Mouse (Mus musculus) cerebellum, adult 11-12 months (tissue): Measurements from ENCODE around the gene Sfi1.
"Not testable (repeated sequence)": the region's sequence is repeated elsewhere in the genome, so short reads cannot be mapped to it uniquely, and the experiment has no call there.

ENCODE experiments used
- DNase-seq: peaks from one replicate; pipeline ENCODE4 v3.0.0; 2022

The Sfi1 gene

GRCm38 (mm10) chr11:3172526-3172925, 20.7 kb downstream of the Sfi1 start:
- DNase-seq = not testable (repeated sequence)

GRCm38 (mm10) chr11:3171931-3172330, 21.3 kb downstream of the Sfi1 start:
- DNase-seq = not testable (repeated sequence)

- not testable (repeated sequence) for DNase-seq
These were observed 24.2 kb downstream of the Sfi1 start for GRCm38 (mm10) chr11:3169042-3169441.

- not testable (repeated sequence) for DNase-seq
These were observed 25.7 kb downstream of the Sfi1 start for GRCm38 (mm10) chr11:3167571-3168001.

GRCm38 (mm10) chr11:3167129-3167528, 26.1 kb downstream of the Sfi1 start:
- DNase-seq = not testable (repeated sequence)

GRCm38 (mm10) chr11:3166321-3166720, 26.9 kb downstream of the Sfi1 start:
- not testable (repeated sequence) for DNase-seq

- not testable (repeated sequence) for DNase-seq
These were observed 28.0 kb downstream of the Sfi1 start for GRCm38 (mm10) chr11:3165210-3165782.

- DNase-seq = not testable (repeated sequence)
These were observed 29.6 kb downstream of the Sfi1 start for GRCm38 (mm10) chr11:3163661-3164060.

GRCm38 (mm10) chr11:3163122-3163521, 30.1 kb downstream of the Sfi1 start:
- not testable (repeated sequence) for DNase-seq

GRCm38 (mm10) chr11:3162236-3162897, 30.9 kb downstream of the Sfi1 start:
- DNase-seq = peak; percentile 53

GRCm38 (mm10) chr11:3161370-3161769, 31.9 kb downstream of the Sfi1 start:
- DNase-seq = not testable (repeated sequence)

- not testable (repeated sequence) for DNase-seq
These were observed 34.5 kb downstream of the Sfi1 start for GRCm38 (mm10) chr11:3158800-3159199.

- not testable (repeated sequence) for DNase-seq
These were observed 35.3 kb downstream of the Sfi1 start for GRCm38 (mm10) chr11:3157996-3158395.

- not testable (repeated sequence) for DNase-seq
These were observed 36.3 kb downstream of the Sfi1 start for GRCm38 (mm10) chr11:3156991-3157390.

GRCm38 (mm10) chr11:3153666-3154397, 39.4 kb downstream of the Sfi1 start:
- DNase-seq = peak; percentile 52

- DNase-seq = not testable (repeated sequence)
These were observed 41.9 kb downstream of the Sfi1 start for GRCm38 (mm10) chr11:3151358-3151757.

GRCm38 (mm10) chr11:3150677-3151003, 42.6 kb downstream of the Sfi1 start:
- not testable (repeated sequence) for DNase-seq

GRCm38 (mm10) chr11:3150003-3150676, 43.1 kb downstream of the Sfi1 start:
- not testable (repeated sequence) for DNase-seq

- DNase-seq = not testable (repeated sequence)
These were observed 43.8 kb downstream of the Sfi1 start for GRCm38 (mm10) chr11:3149471-3149870.

- not testable (repeated sequence) for DNase-seq
These were observed 46.5 kb downstream of the Sfi1 start for GRCm38 (mm10) chr11:3146806-3147205.

GRCm38 (mm10) chr11:3145359-3146165, 47.7 kb downstream of the Sfi1 start:
- not testable (repeated sequence) for DNase-seq

GRCm38 (mm10) chr11:3143984-3144383, 49.3 kb downstream of the Sfi1 start:
- peak; percentile 53 for DNase-seq
